In the genomic region with DNA sequence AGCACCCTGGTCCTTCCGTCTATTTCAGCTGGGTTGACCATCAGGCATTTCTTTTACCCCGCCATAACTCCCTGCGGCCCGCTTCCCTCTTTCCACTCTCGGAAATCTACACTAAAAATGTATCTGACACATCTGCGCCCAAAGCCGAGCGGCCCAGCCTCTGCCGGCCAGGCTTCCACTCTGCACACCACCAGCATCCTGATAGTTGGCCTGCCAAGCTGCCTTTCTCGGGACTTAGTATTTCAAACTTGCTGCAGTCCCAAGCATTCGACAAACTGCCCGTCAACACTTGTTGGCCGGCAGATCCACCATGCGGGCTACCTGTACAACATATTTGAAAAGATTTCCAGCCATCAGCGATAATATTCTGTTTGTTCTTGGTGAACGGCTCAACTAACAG, we compare ENCODE assay signal across 8 mouse cellular contexts. TPM values are rescaled to one million over a fixed set of nuclear protein-coding genes. Genes with fewer than 3 reads are reported as not detected.
DNase-seq lines count a peak whose midpoint lies in the region; ATAC-seq and TF ChIP-seq lines count a peak whose summit lies in the region.

No protein-coding gene starts in this region.

- TF ChIP-seq CTCF in kidney, adult 2 months (conservative IDR thresholded peaks at IDR 0.05; ENCODE audit: insufficient read depth, insufficient read length, low read depth, low read length), result no peak

- TF ChIP-seq POLR2A in kidney, adult 2 months (IDR thresholded peaks at IDR 0.05; ENCODE audit: low read depth, low read length), result no peak
- no peak for TF ChIP-seq POLR2A in limb, embryonic 14.5 days (IDR thresholded peaks at IDR 0.05; ENCODE audit: borderline replicate concordance, extremely low read depth, insufficient read depth, insufficient read length)

- WGBS in kidney, adult 2 months, result under 1% methylated on average over 16 of the region's 16 CpGs
- whole genome bisulfite sequencing in forebrain, embryonic 11.5 days, result under 1% methylated on average over 16 of the region's 16 CpGs
- 0% methylated on average over 16 of the region's 16 CpGs for WGBS in limb, embryonic 14.5 days
- WGBS in neural tube, embryonic 14.5 days, result under 1% methylated on average over 16 of the region's 16 CpGs

- DNase-seq in kidney, adult 2 months, result no peak
- DNase-seq in kidney, adult 8-10 months, result no peak
- peak; percentile 26 for DNase-seq in MN1 (ENCODE audit: low spot score)
- DNase-seq in forebrain, embryonic 11.5 days (ENCODE audit: low spot score), result no peak
- peak; percentile 6 for DNase-seq in limb, embryonic 14.5 days (ENCODE audit: low spot score)
- DNase-seq in adrenal gland, postnatal 25 days, result no peak
- DNase-seq in kidney, postnatal 4 days, result no peak

- H3K27ac ChIP-seq in kidney, adult 2 months (ENCODE audit: insufficient read depth, low read depth, low read length), result peak overlapping the region; percentile 99
- H3K27ac ChIP-seq in forebrain, embryonic 11.5 days (ENCODE audit: low read depth, low read length), result peak overlapping the region; percentile 92
- peak overlapping the region; percentile 98 for H3K27ac ChIP-seq in limb, embryonic 14.5 days (replicated peaks; ENCODE audit: low read depth, low read length)
- peak overlapping the region; percentile 87 for H3K27ac ChIP-seq in neural tube, embryonic 14.5 days (ENCODE audit: low read depth, low read length)

- peak overlapping the region; percentile 81 for H3K4me2 ChIP-seq in forebrain, embryonic 11.5 days (ENCODE audit: low read depth, low read length, severe bottlenecking)
- peak overlapping the region; percentile 86 for H3K4me2 ChIP-seq in limb, embryonic 14.5 days (replicated peaks; ENCODE audit: low read depth, low read length, severe bottlenecking)
- peak overlapping the region; percentile 81 for H3K4me2 ChIP-seq in neural tube, embryonic 14.5 days (ENCODE audit: low read depth, low read length)

- H3K4me3 ChIP-seq in kidney, adult 2 months (ENCODE audit: insufficient read depth, low read depth, low read length), result peak overlapping the region; percentile 97
- peak overlapping the region; percentile 79 for H3K4me3 ChIP-seq in forebrain, embryonic 11.5 days (ENCODE audit: low read depth, low read length)
- H3K4me3 ChIP-seq in limb, embryonic 14.5 days (replicated peaks; ENCODE audit: low read length), result peak overlapping the region; percentile 82
- H3K4me3 ChIP-seq in neural tube, embryonic 14.5 days (ENCODE audit: low read depth, low read length), result peak overlapping the region; percentile 66

- H3K36me3 ChIP-seq in kidney, adult 2 months (ENCODE audit: control insufficient read depth, insufficient read depth, low read length), result no peaks in the 10 kb centered on the region; the same call in 1 of the 2 replicates
- H3K36me3 ChIP-seq in forebrain, embryonic 11.5 days (ENCODE audit: control insufficient read depth, insufficient read depth, low read length), result no peaks in the 10 kb centered on the region; the same call in 1 of the 2 replicates
- peaks cover 36% of the 10 kb centered on the region for H3K36me3 ChIP-seq in limb, embryonic 14.5 days (ENCODE audit: control insufficient read depth, insufficient read depth, low read length)
- H3K36me3 ChIP-seq in neural tube, embryonic 14.5 days (ENCODE audit: control insufficient read depth, insufficient read depth, low read length), result no peaks in the 10 kb centered on the region

- peaks cover 5% of the 10 kb centered on the region; the same call in 1 of the 2 replicates for H3K4me1 ChIP-seq in kidney, adult 2 months (ENCODE audit: control insufficient read depth, insufficient read depth, low read length)
- peaks cover 8% of the 10 kb centered on the region; the same call in 1 of the 2 replicates for H3K4me1 ChIP-seq in forebrain, embryonic 11.5 days (replicated peaks; ENCODE audit: control insufficient read depth, insufficient read depth, low read length)
- peaks cover 9% of the 10 kb centered on the region for H3K4me1 ChIP-seq in limb, embryonic 14.5 days (ENCODE audit: control insufficient read depth, insufficient read depth, low read length)
- H3K4me1 ChIP-seq in neural tube, embryonic 14.5 days (ENCODE audit: control insufficient read depth, insufficient read depth, low read length), result peaks cover 14% of the 10 kb centered on the region

- no peaks in the 10 kb centered on the region for H3K27me3 ChIP-seq in kidney, adult 2 months (replicated peaks; ENCODE audit: control insufficient read depth, insufficient read depth, low read length)
- H3K27me3 ChIP-seq in forebrain, embryonic 11.5 days (ENCODE audit: control insufficient read depth, insufficient read depth, low read length), result no peaks in the 10 kb centered on the region
- no peaks in the 10 kb centered on the region for H3K27me3 ChIP-seq in limb, embryonic 14.5 days (ENCODE audit: control insufficient read depth, insufficient read depth, low read length)
- no peaks in the 10 kb centered on the region for H3K27me3 ChIP-seq in neural tube, embryonic 14.5 days (ENCODE audit: control insufficient read depth, insufficient read depth, low read length)

- H3K9me3 ChIP-seq in forebrain, embryonic 11.5 days (ENCODE audit: control insufficient read depth, low read length), result no peaks in the 10 kb centered on the region
- no peaks in the 10 kb centered on the region for H3K9me3 ChIP-seq in limb, embryonic 14.5 days (ENCODE audit: control insufficient read depth, low read length)
- H3K9me3 ChIP-seq in neural tube, embryonic 14.5 days (ENCODE audit: control insufficient read depth, low read length), result no peaks in the 10 kb centered on the region

- peak overlapping the region; percentile 62 for H3K9ac ChIP-seq in forebrain, embryonic 11.5 days (ENCODE audit: low read length)
- peak overlapping the region; percentile 90 for H3K9ac ChIP-seq in limb, embryonic 14.5 days (ENCODE audit: low read depth, low read length, severe bottlenecking)
- peak overlapping the region; percentile 61 for H3K9ac ChIP-seq in neural tube, embryonic 14.5 days (replicated peaks; ENCODE audit: low read depth, low read length)

- no peak for ATAC-seq in forebrain, embryonic 11.5 days (replicated peaks; ENCODE audit: low FRiP score)
- no peak for ATAC-seq in limb, embryonic 14.5 days (ENCODE audit: low FRiP score, low read depth)
- peak; percentile 7 for ATAC-seq in neural tube, embryonic 14.5 days (ENCODE audit: low read depth)

RNA-seq across cellular contexts. Expression of a gene that starts 0.5 kb away (rescaled TPM):
- polyA plus RNA-seq in kidney, adult 2 months (2012; rRNA removed), result 22.8 and 27.6 TPM in 2 replicates
- polyA plus RNA-seq in forebrain, embryonic 11.5 days (2014; fragmentation: Nextera tagmentation; extraction: Ambion mirVana), result 28.8 and 30.1 TPM in 2 replicates
- 10.5 and 12.0 TPM in 2 replicates for polyA plus RNA-seq in limb, embryonic 14.5 days (2012; rRNA removed)
- 36.4 and 42.7 TPM in 2 replicates for polyA plus RNA-seq in limb, embryonic 14.5 days (2014; fragmentation: Nextera tagmentation; extraction: Ambion mirVana)
- polyA plus RNA-seq in neural tube, embryonic 14.5 days (2014; fragmentation: Nextera tagmentation; extraction: Ambion mirVana), result 13.0 TPM in 2 replicates
- 47.8 and 54.6 TPM in 2 replicates for total RNA-seq in adrenal gland, postnatal 25 days (2021)

RNA-seq across cellular contexts. Expression of a gene that starts 0.8 kb away (rescaled TPM):
- 3.8 and 5.4 TPM in 2 replicates for polyA plus RNA-seq in kidney, adult 2 months (2012; rRNA removed)
- 51.3 and 54.2 TPM in 2 replicates for polyA plus RNA-seq in forebrain, embryonic 11.5 days (2014; fragmentation: Nextera tagmentation; extraction: Ambion mirVana)
- polyA plus RNA-seq in limb, embryonic 14.5 days (2012; rRNA removed), result 16.3 and 20.2 TPM in 2 replicates
- 43.4 and 48.0 TPM in 2 replicates for polyA plus RNA-seq in limb, embryonic 14.5 days (2014; fragmentation: Nextera tagmentation; extraction: Ambion mirVana)
- 30.7 and 36.9 TPM in 2 replicates for polyA plus RNA-seq in neural tube, embryonic 14.5 days (2014; fragmentation: Nextera tagmentation; extraction: Ambion mirVana)
- total RNA-seq in adrenal gland, postnatal 25 days (2021), result 32.9 and 33.2 TPM in 2 replicates

RNA-seq across cellular contexts. Expression of a gene that starts 10.4 kb away (rescaled TPM):
- 227 and 287 TPM in 2 replicates for polyA plus RNA-seq in kidney, adult 2 months (2012; rRNA removed)
- 279 and 281 TPM in 2 replicates for polyA plus RNA-seq in forebrain, embryonic 11.5 days (2014; fragmentation: Nextera tagmentation; extraction: Ambion mirVana)
- 117 and 134 TPM in 2 replicates for polyA plus RNA-seq in limb, embryonic 14.5 days (2012; rRNA removed)
- 270 and 287 TPM in 2 replicates for polyA plus RNA-seq in limb, embryonic 14.5 days (2014; fragmentation: Nextera tagmentation; extraction: Ambion mirVana)
- polyA plus RNA-seq in neural tube, embryonic 14.5 days (2014; fragmentation: Nextera tagmentation; extraction: Ambion mirVana), result 336 and 381 TPM in 2 replicates
- total RNA-seq in adrenal gland, postnatal 25 days (2021), result 177 and 194 TPM in 2 replicates

RNA-seq across cellular contexts. Expression of a gene that starts 29.2 kb away (rescaled TPM):
- polyA plus RNA-seq in kidney, adult 2 months (2012; rRNA removed), result 14.5 and 19.4 TPM in 2 replicates
- 3.0 and 3.4 TPM in 2 replicates for polyA plus RNA-seq in forebrain, embryonic 11.5 days (2014; fragmentation: Nextera tagmentation; extraction: Ambion mirVana)
- polyA plus RNA-seq in limb, embryonic 14.5 days (2012; rRNA removed), result 10.3 TPM in 2 replicates
- 10.7 and 11.0 TPM in 2 replicates for polyA plus RNA-seq in limb, embryonic 14.5 days (2014; fragmentation: Nextera tagmentation; extraction: Ambion mirVana)
- polyA plus RNA-seq in neural tube, embryonic 14.5 days (2014; fragmentation: Nextera tagmentation; extraction: Ambion mirVana), result 3.3 and 3.7 TPM in 2 replicates
- 24.4 and 34.1 TPM in 2 replicates for total RNA-seq in adrenal gland, postnatal 25 days (2021)

Comparison
In these comparisons a context has a peak if more than half of its experiments do, and no peak if none do; other contexts are left out.
1. DNase-seq: peak in MN1 (single experiment) and limb, embryonic 14.5 days (single experiment); none in kidney, adult 2 months (single experiment), kidney, adult 8-10 months (0 of 2), forebrain, embryonic 11.5 days (single experiment), adrenal gland, postnatal 25 days (single experiment) and kidney, postnatal 4 days (0 of 2).
2. Peak in every context shown above with its lines, with median percentiles within 50 percentile points of each other: H3K27ac ChIP-seq, H3K4me3 ChIP-seq, H3K4me2 ChIP-seq and H3K9ac ChIP-seq.